Mouse (Mus musculus): ENCODE measurements around the gene Olfr378.

Olfr378 gene

GRCm38 (mm10) chr11:73428377-73428776, at the start of gene Olfr378:
Gene Olfr378 (minus strand): TSS chr11:73428477.
- DNase-seq (ENCODE audit: low read depth), result no peak

- DNase-seq (ENCODE audit: low read depth), result no peak
Measured at GRCm38 (mm10) chr11:73457408-73457807, 29.1 kb upstream of the Olfr378 start, which contains the start of gene Olfr380. Gene Olfr380 (minus strand): TSS chr11:73457508.

GRCm38 (mm10) chr11:73399514-73399913, 28.8 kb downstream of the Olfr378 start, which contains the start of gene Olfr1:
Gene Olfr1 (minus strand): TSS chr11:73399614.
- DNase-seq (ENCODE audit: low read depth), result no peak

GRCm38 (mm10) chr11:73395374-73395773, 32.9 kb downstream of the Olfr378 start:
- no peak for DNase-seq (ENCODE audit: low read depth)
